Mouse (Mus musculus) liver, embryonic 15.5 days (tissue): ENCODE results near the gene Senp7. TPM values are rescaled to one million over a fixed set of nuclear protein-coding genes. Genes with fewer than 3 reads are reported as not detected.
A peak's percentile ranks its signal among the peaks of the same experiment; 100 is the strongest.

Experiments
- ATAC-seq: fragments of 200-750 bp; cut with Nextera tagmentation; 2 replicates; pipeline ENCODE4 v1.8.0; 2017; ENCODE audit warnings: moderate number of reproducible peaks, mild to moderate bottlenecking, moderate library complexity; ENCODE audit not compliant: insufficient read depth
- H3K27ac ChIP-seq: fragments of 300-500 bp; sonication (generic); replicated peaks from 2 replicates; pipeline ENCODE4 v1.5.1; 2015; ENCODE audit warnings: mild to moderate bottlenecking, inconsistent platforms
- H3K27me3 ChIP-seq: fragments of 300-500 bp; sonication (generic); 2 replicates; pipeline ENCODE4 v1.6.1; 2015; ENCODE audit warnings: mild to moderate bottlenecking, inconsistent platforms
- H3K36me3 ChIP-seq: fragments of 300-500 bp; sonication (generic); replicated peaks from 2 replicates; pipeline ENCODE4 v1.6.1; 2015; ENCODE audit warnings: moderate library complexity, mild to moderate bottlenecking, inconsistent platforms
- H3K4me1 ChIP-seq: fragments of 300-500 bp; sonication (generic); replicated peaks from 2 replicates; pipeline ENCODE4 v1.6.1; 2015; ENCODE audit warnings: inconsistent platforms
- H3K4me2 ChIP-seq: fragments of 300-500 bp; sonication (generic); 2 replicates; pipeline ENCODE4 v1.6.1; 2015; ENCODE audit warnings: moderate library complexity, mild to moderate bottlenecking, inconsistent platforms
- H3K4me3 ChIP-seq: fragments of 300-500 bp; sonication (generic); replicated peaks from 2 replicates; pipeline ENCODE4 v1.5.1; 2015; ENCODE audit warnings: mild to moderate bottlenecking, inconsistent platforms
- H3K9ac ChIP-seq: fragments of 300-500 bp; sonication (generic); 2 replicates; pipeline ENCODE4 v1.6.1; 2015; ENCODE audit warnings: moderate library complexity, mild to moderate bottlenecking, inconsistent platforms
- H3K9me3 ChIP-seq: fragments of 300-500 bp; sonication (generic); replicated peaks from 2 replicates; pipeline ENCODE4 v1.6.1; 2016; ENCODE audit warnings: inconsistent platforms
- WGBS: fragments of 180-500 bp; shearing (Covaris S2); methylation state at CpG from one replicate; pipeline ENCODE4 v1.1.7; 2015; ENCODE audit warnings: mixed read lengths; ENCODE audit not compliant: insufficient replicate concordance; 5-methylcytosine and 5-hydroxymethylcytosine counted together
- polyA plus RNA-seq: library from polyadenylated mRNA; unstranded; fragments of >200 nt; fragmentation: Nextera tagmentation; extraction: Ambion mirVana; gene quantifications from 2 replicates; pipeline ENCODE4 v1.2.1, GENCODE M21; 2015

The Senp7 gene
- polyA plus RNA-seq, 1 experiment from 2014 or later = 18.9 TPM

GRCm38 (mm10) chr16:56139921-56140320, 91.8 kb downstream of the Senp7 start:
- ATAC-seq = no peak
- Histone ChIP-seq H3K9ac (no peak overlapping the region), H3K9me3 (no peaks in the 10 kb centered on the region), H3K27ac (no peak overlapping the region), H3K27me3 (no peaks in the 10 kb centered on the region), H3K4me2 (no peak overlapping the region), H3K36me3 (0 out of 2 replicates have a peak, but pooled peaks cover 4% of the 10 kb centered on the region), H3K4me1 (no peaks in the 10 kb centered on the region), H3K4me3 (no peak overlapping the region)
- WGBS = 39% methylated on average over 3 of the region's 3 CpGs

- Histone ChIP-seq H3K4me3 (no peak overlapping the region), H3K9ac (no peak overlapping the region), H3K27ac (no peak overlapping the region), H3K4me2 (no peak overlapping the region), H3K4me1 (no peaks in the 10 kb centered on the region), H3K9me3 (no peaks in the 10 kb centered on the region), H3K27me3 (no peaks in the 10 kb centered on the region), H3K36me3 (0 out of 2 replicates have a peak, but pooled peaks cover 3% of the 10 kb centered on the region)
- 92% methylated on average over 17 of the region's 17 CpGs for WGBS
- ATAC-seq = no peak
These were observed 96.9 kb downstream of the Senp7 start for GRCm38 (mm10) chr16:56144876-56145555.

GRCm38 (mm10) chr16:56147679-56148078, 99.5 kb downstream of the Senp7 start:
- no peak overlapping the region for H3K4me3 ChIP-seq
- H3K36me3 ChIP-seq = 0 out of 2 replicates have a peak, but pooled peaks cover 3% of the 10 kb centered on the region
- H3K9me3 ChIP-seq = no peaks in the 10 kb centered on the region
- no peak overlapping the region for H3K27ac ChIP-seq
- no peak overlapping the region for H3K9ac ChIP-seq
- no peaks in the 10 kb centered on the region for H3K27me3 ChIP-seq
- H3K4me2 ChIP-seq = no peak overlapping the region
- no peak for ATAC-seq
- WGBS = 34% methylated on average over 2 of the region's 2 CpGs
- H3K4me1 ChIP-seq = no peaks in the 10 kb centered on the region

GRCm38 (mm10) chr16:56163466-56163865, 115.3 kb downstream of the Senp7 start:
- Histone ChIP-seq H3K4me3 (no peak overlapping the region), H3K27me3 (no peaks in the 10 kb centered on the region), H3K9ac (no peak overlapping the region), H3K27ac (no peak overlapping the region), H3K4me1 (no peaks in the 10 kb centered on the region), H3K36me3 (peaks cover 13% of the 10 kb centered on the region; the same call in 1 of the 2 replicates), H3K4me2 (no peak overlapping the region), H3K9me3 (no peaks in the 10 kb centered on the region)
- 86% methylated on average over 7 of the region's 7 CpGs for WGBS
- no peak for ATAC-seq

- no peak for ATAC-seq
- H3K9ac ChIP-seq = no peak overlapping the region
These were observed 122.1 kb downstream of the Senp7 start for GRCm38 (mm10) chr16:56170247-56170646.

GRCm38 (mm10) chr16:56175867-56176581, 127.9 kb downstream of the Senp7 start:
- Histone ChIP-seq H3K4me1 (no peaks in the 10 kb centered on the region), H3K27me3 (no peaks in the 10 kb centered on the region), H3K27ac (no peak overlapping the region), H3K36me3 (peaks cover 30% of the 10 kb centered on the region), H3K9ac (no peak overlapping the region), H3K4me3 (no peak overlapping the region), H3K4me2 (no peak overlapping the region), H3K9me3 (no peaks in the 10 kb centered on the region)
- no peak for ATAC-seq
- 69% methylated on average over 8 of the region's 8 CpGs for WGBS

More at GRCm38 (mm10) chr16:56170247-56170646, 122.1 kb downstream of the Senp7 start:
- H3K36me3 ChIP-seq = peaks cover 38% of the 10 kb centered on the region
- no peak overlapping the region for H3K27ac ChIP-seq
- no peaks in the 10 kb centered on the region for H3K4me1 ChIP-seq
- no peak overlapping the region for H3K4me2 ChIP-seq
- no peak overlapping the region for H3K4me3 ChIP-seq
- no peaks in the 10 kb centered on the region for H3K27me3 ChIP-seq
- no peaks in the 10 kb centered on the region for H3K9me3 ChIP-seq

GRCm38 (mm10) chr16:56186863-56187262, 138.7 kb downstream of the Senp7 start:
- H3K27ac ChIP-seq = no peak overlapping the region
- no peak overlapping the region for H3K4me2 ChIP-seq
- peak; percentile 57 for ATAC-seq
- no peak overlapping the region for H3K4me3 ChIP-seq
- H3K4me1 ChIP-seq = no peaks in the 10 kb centered on the region
- H3K27me3 ChIP-seq = no peaks in the 10 kb centered on the region
- no peaks in the 10 kb centered on the region for H3K9me3 ChIP-seq
- H3K36me3 ChIP-seq = peaks cover 34% of the 10 kb centered on the region
- whole genome bisulfite sequencing = 67% methylated on average over 4 of the region's 4 CpGs
- H3K9ac ChIP-seq = no peak overlapping the region

GRCm38 (mm10) chr16:56188198-56188597, 140.1 kb downstream of the Senp7 start:
- H3K9me3 ChIP-seq = no peaks in the 10 kb centered on the region
- H3K9ac ChIP-seq = no peak overlapping the region
- H3K4me1 ChIP-seq = no peaks in the 10 kb centered on the region
- 88% methylated on average over 9 of the region's 9 CpGs for WGBS
- H3K27me3 ChIP-seq = no peaks in the 10 kb centered on the region
- no peak overlapping the region for H3K27ac ChIP-seq
- H3K36me3 ChIP-seq = peaks cover 22% of the 10 kb centered on the region
- H3K4me2 ChIP-seq = no peak overlapping the region
- no peak overlapping the region for H3K4me3 ChIP-seq
- ATAC-seq = no peak

GRCm38 (mm10) chr16:56204051-56204450, 155.9 kb downstream of the Senp7 start, which contains the start of gene Impg2:
Gene Impg2 (plus strand): TSS chr16:56204313.
- WGBS = 81% methylated on average over 6 of the region's 6 CpGs
- Histone ChIP-seq H3K4me2 (no peak within 1 kb of the TSS), H3K27ac (no peak within 1 kb of the TSS), H3K4me3 (no peak within 1 kb of the TSS), H3K9ac (no peak within 1 kb of the TSS), H3K36me3 (no peaks in the 10 kb centered on the region), H3K9me3 (no peaks in the 10 kb centered on the region), H3K27me3 (no peaks in the 10 kb centered on the region), H3K4me1 (no peaks in the 10 kb centered on the region)
- no peak for ATAC-seq

GRCm38 (mm10) chr16:56212740-56213139, 164.6 kb downstream of the Senp7 start:
- Histone ChIP-seq H3K9ac (no peak overlapping the region), H3K27me3 (no peaks in the 10 kb centered on the region), H3K27ac (no peak overlapping the region), H3K4me1 (no peaks in the 10 kb centered on the region), H3K4me2 (no peak overlapping the region), H3K9me3 (no peaks in the 10 kb centered on the region), H3K4me3 (no peak overlapping the region), H3K36me3 (no peaks in the 10 kb centered on the region)
- no peak for ATAC-seq
- 54% methylated on average over 3 of the region's 3 CpGs for WGBS

GRCm38 (mm10) chr16:56227686-56228085, 179.5 kb downstream of the Senp7 start:
- Histone ChIP-seq H3K27ac (no peak overlapping the region), H3K36me3 (no peaks in the 10 kb centered on the region), H3K4me1 (no peaks in the 10 kb centered on the region), H3K27me3 (no peaks in the 10 kb centered on the region), H3K4me2 (no peak overlapping the region), H3K4me3 (no peak overlapping the region), H3K9me3 (no peaks in the 10 kb centered on the region), H3K9ac (no peak overlapping the region)
- ATAC-seq = no peak
